Mouse (Mus musculus) liver, embryonic 14.5 days (tissue): ENCODE results near the gene Pgs1. TPM values are rescaled to one million over a fixed set of nuclear protein-coding genes. Genes with fewer than 3 reads are reported as not detected.

ENCODE experiments used
- ATAC-seq: fragments of 200-750 bp; cut with Nextera tagmentation; 2 replicates; pipeline ENCODE4 v1.8.0; 2017; ENCODE audit warnings: moderate number of reproducible peaks, mild to moderate bottlenecking, moderate library complexity; ENCODE audit not compliant: insufficient read depth
- DNase-seq, 3 experiments: peaks; one replicate each; pipeline ENCODE4 v3.0.0-alpha.2; 2012 to 2013; ENCODE audit warnings: low read depth in 3 of 3, low spot score in 3 of 3
- H3K27ac ChIP-seq: fragments of 300-500 bp; sonication (generic); 2 replicates; pipeline ENCODE4 v1.5.1; 2014; ENCODE audit warnings: moderate library complexity, mild to moderate bottlenecking, control low read depth, inconsistent platforms
- H3K27me3 ChIP-seq: fragments of 300-500 bp; sonication (generic); 2 replicates; pipeline ENCODE4 v1.6.1; 2014; ENCODE audit warnings: mild to moderate bottlenecking, low read length, moderate library complexity; ENCODE audit not compliant: control insufficient read depth, insufficient read depth
- H3K36me3 ChIP-seq: fragments of 300-500 bp; sonication (generic); replicated peaks from 2 replicates; pipeline ENCODE4 v1.6.1; 2014; ENCODE audit warnings: low read depth; ENCODE audit not compliant: control insufficient read depth, insufficient read depth
- H3K4me1 ChIP-seq, 2 experiments: fragments of 200-500 bp in 1 of 2; fragments of 300-500 bp in 1 of 2; sonication (generic) in 1 of 2; replicated peaks; 2 replicates each; pipeline ENCODE4 v1.6.1; 2012 to 2014; ENCODE audit warnings: antibody characterized with exemption in 1 of 2, inconsistent platforms in 1 of 2, low read length in 1 of 2; ENCODE audit not compliant: control insufficient read depth in 2 of 2, insufficient read depth in 2 of 2
- H3K4me2 ChIP-seq: fragments of 300-500 bp; sonication (generic); 2 replicates; pipeline ENCODE4 v1.6.1; 2014; ENCODE audit warnings: low read depth, mild to moderate bottlenecking, control low read depth, moderate library complexity
- H3K4me3 ChIP-seq, 2 experiments: fragments of 200-500 bp in 1 of 2; fragments of 300-500 bp in 1 of 2; sonication (generic) in 1 of 2; 2 replicates each; pipeline ENCODE4 v1.5.1; 2012 to 2014; ENCODE audit warnings: low read depth in 2 of 2, low read length in 2 of 2, mild to moderate bottlenecking in 2 of 2, control low read depth in 1 of 2, inconsistent platforms in 1 of 2, moderate library complexity in 1 of 2; ENCODE audit not compliant: insufficient read depth in 1 of 2
- H3K9ac ChIP-seq: fragments of 300-500 bp; sonication (generic); replicated peaks from 2 replicates; pipeline ENCODE4 v1.6.1; 2014; ENCODE audit warnings: mild to moderate bottlenecking, control low read depth, moderate library complexity
- H3K9me3 ChIP-seq: fragments of 300-500 bp; sonication (generic); 2 replicates; pipeline ENCODE4 v1.6.1; 2016; ENCODE audit warnings: low read length, mixed read lengths; ENCODE audit not compliant: control insufficient read depth
- CTCF ChIP-seq: IDR thresholded peaks from 2 replicates; pipeline ENCODE4 v1.5.1; 2016; ENCODE audit warnings: antibody characterized with exemption, low read depth, control low read depth
- EP300 ChIP-seq: IDR thresholded peaks from 2 replicates; pipeline ENCODE4 v1.6.1; 2016; ENCODE audit warnings: antibody characterized with exemption, low read depth
- WGBS: fragments of 180-500 bp; shearing (Covaris S2); extraction: QIAGEN DNeasy Blood & Tissue Kit; methylation state at CpG from one replicate; pipeline ENCODE4 v1.1.7; 2014; ENCODE audit not compliant: insufficient replicate concordance; 5-methylcytosine and 5-hydroxymethylcytosine counted together
- polyA plus RNA-seq, 2 experiments: library from polyadenylated mRNA; depleted of rRNA in 1 of 2; stranded (reverse) in 1 of 2; unstranded in 1 of 2; fragments of >200 nt; fragmentation: Nextera tagmentation in 1 of 2; extraction: Ambion mirVana in 1 of 2; gene quantifications; 2 replicates each; pipeline versions ENCODE4 v1.2.1 to v1.2.3; 2012 to 2014

Gene Pgs1
- polyA plus RNA-seq, 2 experiments: 11.2 to 12.9 TPM

DNA sequence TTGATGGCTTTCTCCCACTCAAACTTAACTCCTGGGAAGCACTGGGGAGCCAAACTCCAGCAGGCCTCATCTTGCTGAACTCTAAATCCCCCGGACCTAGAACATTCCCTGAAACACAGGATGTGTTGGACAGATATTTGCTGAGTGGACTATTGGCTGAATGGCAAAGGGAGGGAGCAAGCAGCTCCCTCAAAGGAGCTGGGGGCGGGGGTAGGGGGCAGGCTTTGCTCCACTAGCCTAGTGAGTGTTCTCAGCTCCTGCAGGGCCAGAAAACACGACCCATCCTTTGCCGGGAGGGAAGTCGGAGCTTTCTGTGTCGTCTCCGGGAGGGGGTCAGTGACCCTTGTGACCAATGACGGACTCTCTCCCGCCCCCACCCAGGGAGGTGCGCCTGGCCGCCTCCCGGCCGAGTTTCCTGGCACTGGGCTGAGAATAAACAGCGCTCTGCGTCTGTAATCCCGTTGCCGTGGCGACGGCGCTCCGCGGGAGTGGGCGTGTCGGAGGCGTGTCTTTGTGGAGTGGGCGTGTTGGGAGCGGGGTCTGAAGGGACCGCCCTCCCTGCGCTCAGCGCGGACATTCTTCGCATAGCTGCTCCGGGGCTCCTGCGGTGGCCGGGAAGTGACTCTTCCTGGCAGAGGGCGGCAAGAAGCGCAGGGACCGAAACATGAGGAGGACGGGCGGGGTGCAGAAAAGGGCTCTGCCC, 22.9 kb upstream of the Pgs1 start:
- WGBS: 1% methylated on average over 40 of the region's 40 CpGs
- Histone ChIP-seq H3K9me3 (no peaks in the 10 kb centered on the region), H3K4me1 (peaks cover 3 to 36% of the 10 kb centered on the region in 2 experiments; a peak in 3 of 4 replicates), H3K4me2 (peak overlapping the region; percentile 65), H3K36me3 (peaks cover 9% of the 10 kb centered on the region), H3K27me3 (peaks cover 35% of the 10 kb centered on the region), H3K9ac (no peak overlapping the region; the same call in 1 of the 2 replicates), H3K4me3 (peak overlapping the region; percentile 25 to 35), H3K27ac (no peak overlapping the region)
- ATAC-seq (peak; percentile 80), DNase-seq (peak; percentile 72 to 83 (median 77))
- no peak for TF ChIP-seq CTCF
- TF ChIP-seq EP300: no peak

DNA sequence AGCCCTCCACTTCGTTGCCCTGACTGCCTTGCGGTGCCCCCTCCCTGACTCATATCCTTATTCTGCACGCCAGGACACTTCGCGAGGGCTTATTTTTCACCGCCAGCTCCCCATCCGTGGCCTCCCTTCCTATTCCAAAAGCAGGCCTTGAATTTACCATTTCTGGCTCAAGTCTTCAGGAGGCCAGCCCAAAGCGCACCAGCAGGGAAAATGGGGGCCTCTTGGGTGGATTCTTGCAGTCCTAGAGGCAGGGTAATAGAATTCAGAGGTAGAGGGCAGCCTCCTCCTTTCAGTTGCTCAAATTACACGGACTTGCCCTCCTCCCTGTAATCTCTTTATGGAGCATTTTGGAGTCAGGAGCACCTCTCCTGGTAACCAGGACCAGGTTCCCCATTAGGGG, 22.2 kb upstream of the Pgs1 start:
- Histone ChIP-seq H3K9ac (no peak overlapping the region; the same call in 1 of the 2 replicates), H3K27ac (no peak overlapping the region), H3K36me3 (peaks cover 9% of the 10 kb centered on the region)

GRCm38 (mm10) chr11:117964294-117964693, 21.8 kb upstream of the Pgs1 start:
- no peak for ATAC-seq
- H3K9ac ChIP-seq: no peak overlapping the region
- TF ChIP-seq EP300 (no peak), CTCF (no peak)
- peaks cover 41% of the 10 kb centered on the region for H3K27me3 ChIP-seq
- H3K27ac ChIP-seq: no peak overlapping the region
- H3K36me3 ChIP-seq: peaks cover 9% of the 10 kb centered on the region
- H3K4me1 ChIP-seq: peaks cover 3 to 35% of the 10 kb centered on the region in 2 experiments; a peak in 3 of 4 replicates
- WGBS: 25% methylated on average over 1 of the region's 1 CpGs
- H3K4me3 ChIP-seq: no peak overlapping the region
- DNase-seq: no peak
- H3K4me2 ChIP-seq: no peak overlapping the region; the same call in 1 of the 2 replicates
- no peaks in the 10 kb centered on the region for H3K9me3 ChIP-seq

More for the DNA sequence above, 22.2 kb upstream of the Pgs1 start:
- Histone ChIP-seq H3K9me3 (no peaks in the 10 kb centered on the region), H3K4me2 (peak overlapping the region; percentile 65), H3K27me3 (peaks cover 41% of the 10 kb centered on the region), H3K4me3 (peak overlapping the region; percentile 25 to 35), H3K4me1 (peaks cover 3 to 36% of the 10 kb centered on the region in 2 experiments; a peak in 3 of 4 replicates)
- no peak for DNase-seq
- TF ChIP-seq EP300 (no peak), CTCF (no peak)
- ATAC-seq: no peak
- 2% methylated on average over 9 of the region's 9 CpGs for WGBS

GRCm38 (mm10) chr11:117965052-117965451, 21.0 kb upstream of the Pgs1 start:
- Histone ChIP-seq H3K4me1 (peaks cover 3 to 38% of the 10 kb centered on the region in 2 experiments; a peak in 3 of 4 replicates), H3K4me3 (no peak overlapping the region), H3K36me3 (peaks cover 9% of the 10 kb centered on the region), H3K4me2 (0 out of 2 replicates have a peak overlapping the region, but pooled peaks have one; percentile 11), H3K27ac (no peak overlapping the region), H3K9ac (no peak overlapping the region), H3K9me3 (no peaks in the 10 kb centered on the region), H3K27me3 (peaks cover 41% of the 10 kb centered on the region)
- 44% methylated on average over 7 of the region's 7 CpGs for WGBS
- TF ChIP-seq EP300: no peak
- TF ChIP-seq CTCF: no peak
- ATAC-seq (no peak), DNase-seq (no peak)

DNA sequence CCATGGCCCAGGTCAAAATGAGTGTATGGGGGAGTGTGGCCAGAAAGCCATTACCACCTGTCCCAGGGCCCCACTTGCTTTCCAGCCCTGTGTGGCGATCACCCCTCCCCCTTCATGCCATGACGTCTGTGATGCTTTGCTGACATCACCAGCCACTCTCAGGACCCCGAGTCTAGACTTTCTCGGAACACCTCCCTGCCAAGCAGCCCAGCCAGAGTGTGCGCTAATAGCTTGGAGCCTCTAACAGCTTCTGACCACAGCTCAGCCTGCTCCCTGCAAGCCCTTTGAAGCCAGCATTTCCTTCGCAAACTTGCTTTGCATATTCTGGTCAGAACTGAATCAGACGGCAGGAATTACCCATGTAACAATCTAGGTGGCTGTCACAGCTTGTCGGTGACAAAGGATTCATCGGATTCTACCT, 20.5 kb upstream of the Pgs1 start:
- TF ChIP-seq EP300 (no peak), CTCF (no peak)
- Histone ChIP-seq H3K27ac (no peak overlapping the region), H3K4me3 (no peak overlapping the region), H3K9me3 (no peaks in the 10 kb centered on the region), H3K4me2 (no peak overlapping the region), H3K27me3 (peaks cover 41% of the 10 kb centered on the region), H3K9ac (no peak overlapping the region), H3K36me3 (peaks cover 9% of the 10 kb centered on the region), H3K4me1 (peaks cover 3 to 44% of the 10 kb centered on the region in 2 experiments; a peak in 3 of 4 replicates)
- 33% methylated on average over 9 of the region's 9 CpGs for WGBS
- DNase-seq: no peak
- ATAC-seq: no peak
